Mouse (Mus musculus): ENCODE measurements around the gene Hoxb9. TPM values are rescaled to one million over a fixed set of nuclear protein-coding genes. Genes with fewer than 3 reads are reported as not detected.

Gene Hoxb9
- polyA plus RNA-seq, 1 experiment from 2014 or later, result 0.09 TPM

- Histone ChIP-seq H3K9ac (ENCODE audit: low read depth, low read length) (no peak overlapping the region), H3K9me3 (replicated peaks; ENCODE audit: control insufficient read depth, low read length) (no peaks in the 10 kb centered on the region), H3K4me2 (peak overlapping the region; percentile 40), H3K4me3 (ENCODE audit: low read depth, low read length) (peak overlapping the region; percentile 30), H3K27me3 (ENCODE audit: control insufficient read depth, insufficient read depth, low read length) (peaks cover 97% of the 10 kb centered on the region), H3K27ac (ENCODE audit: low read depth, low read length) (no peak overlapping the region), H3K36me3 (ENCODE audit: control insufficient read depth, insufficient read depth, low read length) (no peaks in the 10 kb centered on the region), H3K4me1 (ENCODE audit: control insufficient read depth, insufficient read depth, low read length) (peaks cover 5% of the 10 kb centered on the region)
- under 1% methylated on average over 57 of the region's 58 CpGs for WGBS (ENCODE audit: insufficient replicate concordance)
- ATAC-seq (replicated peaks; ENCODE audit: insufficient number of reproducible peaks, low FRiP score, low TSS enrichment), result no peak
Observed at GRCm38 (mm10) chr11:96272024-96272921, 1.0 kb downstream of the Hoxb9 start.

GRCm38 (mm10) chr11:96274428-96274827, 3.2 kb downstream of the Hoxb9 start:
- H3K4me3 ChIP-seq (ENCODE audit: low read depth, low read length), result no peak overlapping the region

GRCm38 (mm10) chr11:96275896-96276295, 4.6 kb downstream of the Hoxb9 start:
- 15% methylated on average over 4 of the region's 4 CpGs for WGBS (ENCODE audit: insufficient replicate concordance)
- peaks cover 5% of the 10 kb centered on the region for H3K4me1 ChIP-seq (ENCODE audit: control insufficient read depth, insufficient read depth, low read length)
- no peak overlapping the region for H3K4me2 ChIP-seq
- no peak overlapping the region for H3K4me3 ChIP-seq (ENCODE audit: low read depth, low read length)
- no peak overlapping the region for H3K27ac ChIP-seq (ENCODE audit: low read depth, low read length)
- H3K27me3 ChIP-seq (ENCODE audit: control insufficient read depth, insufficient read depth, low read length), result peaks cover 98% of the 10 kb centered on the region
- no peak for ATAC-seq (replicated peaks; ENCODE audit: insufficient number of reproducible peaks, low FRiP score, low TSS enrichment)
- H3K36me3 ChIP-seq (ENCODE audit: control insufficient read depth, insufficient read depth, low read length), result no peaks in the 10 kb centered on the region
- H3K9me3 ChIP-seq (replicated peaks; ENCODE audit: control insufficient read depth, low read length), result no peaks in the 10 kb centered on the region
- no peak overlapping the region for H3K9ac ChIP-seq (ENCODE audit: low read depth, low read length)

More at GRCm38 (mm10) chr11:96274428-96274827, 3.2 kb downstream of the Hoxb9 start:
- no peak overlapping the region for H3K4me2 ChIP-seq
- ATAC-seq (replicated peaks; ENCODE audit: insufficient number of reproducible peaks, low FRiP score, low TSS enrichment), result no peak
- no peaks in the 10 kb centered on the region for H3K36me3 ChIP-seq (ENCODE audit: control insufficient read depth, insufficient read depth, low read length)
- 5% methylated on average over 10 of the region's 10 CpGs for WGBS (ENCODE audit: insufficient replicate concordance)
- H3K9me3 ChIP-seq (replicated peaks; ENCODE audit: control insufficient read depth, low read length), result no peaks in the 10 kb centered on the region
- no peak overlapping the region for H3K27ac ChIP-seq (ENCODE audit: low read depth, low read length)
- peaks cover 98% of the 10 kb centered on the region for H3K27me3 ChIP-seq (ENCODE audit: control insufficient read depth, insufficient read depth, low read length)
- peaks cover 5% of the 10 kb centered on the region for H3K4me1 ChIP-seq (ENCODE audit: control insufficient read depth, insufficient read depth, low read length)
- no peak overlapping the region for H3K9ac ChIP-seq (ENCODE audit: low read depth, low read length)

DNA sequence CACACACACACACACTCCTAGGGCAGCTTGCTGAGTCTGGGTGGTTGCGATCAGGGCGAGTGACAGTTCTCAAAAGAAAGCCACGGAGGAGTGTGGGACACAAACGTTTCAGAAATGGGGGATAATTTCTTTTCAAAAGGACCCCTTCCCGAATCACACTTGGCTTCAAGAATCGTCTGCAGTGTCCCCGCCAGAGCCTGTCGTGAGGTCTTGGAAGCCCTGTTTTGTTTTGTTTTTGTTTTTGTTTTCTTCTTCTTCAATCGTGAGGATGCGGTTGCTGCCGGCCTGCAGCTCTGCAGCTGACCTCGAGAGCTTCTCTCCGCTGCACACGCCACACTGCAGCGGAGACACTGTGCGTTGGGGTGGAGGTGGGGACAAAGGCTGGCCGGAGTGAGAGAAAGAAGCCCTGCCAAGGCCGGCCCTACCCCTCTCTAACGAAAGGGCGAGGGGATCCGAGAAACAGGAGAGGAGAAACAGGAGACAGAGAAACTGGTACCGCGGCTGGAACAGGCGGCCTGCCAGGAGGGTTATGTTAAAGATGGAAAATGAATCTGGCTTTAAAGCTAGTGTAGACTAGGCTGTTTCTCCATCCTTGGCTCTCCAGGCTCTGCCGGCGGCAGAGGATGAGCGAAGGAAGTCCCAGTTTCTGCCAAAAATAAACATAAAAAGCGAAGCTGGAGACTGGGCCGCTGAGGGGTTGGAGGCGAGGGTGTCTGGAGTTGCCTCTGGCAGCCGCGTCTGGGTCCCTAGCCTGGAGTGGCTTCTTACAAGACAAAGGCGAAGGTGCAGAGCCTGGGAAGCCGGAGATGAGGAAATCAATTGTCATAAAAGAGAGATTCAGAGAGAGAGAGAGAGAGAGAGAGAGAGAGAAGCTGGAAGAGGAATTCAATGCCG, 6.1 kb downstream of the Hoxb9 start:
- no peak overlapping the region for H3K9ac ChIP-seq (ENCODE audit: low read depth, low read length)
- H3K4me2 ChIP-seq, result no peak overlapping the region
- WGBS (ENCODE audit: insufficient replicate concordance), result 1% methylated on average over 35 of the region's 35 CpGs
- peaks cover 97% of the 10 kb centered on the region for H3K27me3 ChIP-seq (ENCODE audit: control insufficient read depth, insufficient read depth, low read length)
- no peaks in the 10 kb centered on the region for H3K9me3 ChIP-seq (replicated peaks; ENCODE audit: control insufficient read depth, low read length)
- H3K4me3 ChIP-seq (ENCODE audit: low read depth, low read length), result no peak overlapping the region
- no peak for ATAC-seq (replicated peaks; ENCODE audit: insufficient number of reproducible peaks, low FRiP score, low TSS enrichment)
- H3K36me3 ChIP-seq (ENCODE audit: control insufficient read depth, insufficient read depth, low read length), result no peaks in the 10 kb centered on the region
- no peak overlapping the region for H3K27ac ChIP-seq (ENCODE audit: low read depth, low read length)
- no peaks in the 10 kb centered on the region for H3K4me1 ChIP-seq (ENCODE audit: control insufficient read depth, insufficient read depth, low read length)

- 18% methylated on average over 14 of the region's 14 CpGs for WGBS (ENCODE audit: insufficient replicate concordance)
- H3K9ac ChIP-seq (ENCODE audit: low read depth, low read length), result no peak overlapping the region
- peaks cover 4% of the 10 kb centered on the region; the same call in 1 of the 2 replicates for H3K4me1 ChIP-seq (ENCODE audit: control insufficient read depth, insufficient read depth, low read length)
- H3K27ac ChIP-seq (ENCODE audit: low read depth, low read length), result no peak overlapping the region
- ATAC-seq (replicated peaks; ENCODE audit: insufficient number of reproducible peaks, low FRiP score, low TSS enrichment), result no peak
- no peak overlapping the region for H3K4me3 ChIP-seq (ENCODE audit: low read depth, low read length)
- peaks cover 97% of the 10 kb centered on the region for H3K27me3 ChIP-seq (ENCODE audit: control insufficient read depth, insufficient read depth, low read length)
- no peaks in the 10 kb centered on the region for H3K36me3 ChIP-seq (ENCODE audit: control insufficient read depth, insufficient read depth, low read length)
- H3K4me2 ChIP-seq, result no peak overlapping the region
- no peaks in the 10 kb centered on the region for H3K9me3 ChIP-seq (replicated peaks; ENCODE audit: control insufficient read depth, low read length)
Observed at GRCm38 (mm10) chr11:96278324-96278723, 7.1 kb downstream of the Hoxb9 start.

GRCm38 (mm10) chr11:96278773-96279172, 7.5 kb downstream of the Hoxb9 start:
- no peak overlapping the region for H3K27ac ChIP-seq (ENCODE audit: low read depth, low read length)
- no peaks in the 10 kb centered on the region for H3K36me3 ChIP-seq (ENCODE audit: control insufficient read depth, insufficient read depth, low read length)
- no peaks in the 10 kb centered on the region for H3K9me3 ChIP-seq (replicated peaks; ENCODE audit: control insufficient read depth, low read length)
- under 1% methylated on average over 9 of the region's 9 CpGs for WGBS (ENCODE audit: insufficient replicate concordance)
- H3K4me2 ChIP-seq, result no peak overlapping the region
- peaks cover 97% of the 10 kb centered on the region for H3K27me3 ChIP-seq (ENCODE audit: control insufficient read depth, insufficient read depth, low read length)
- H3K4me1 ChIP-seq (ENCODE audit: control insufficient read depth, insufficient read depth, low read length), result peaks cover 4% of the 10 kb centered on the region; the same call in 1 of the 2 replicates
- H3K4me3 ChIP-seq (ENCODE audit: low read depth, low read length), result no peak overlapping the region
- no peak overlapping the region for H3K9ac ChIP-seq (ENCODE audit: low read depth, low read length)
- no peak for ATAC-seq (replicated peaks; ENCODE audit: insufficient number of reproducible peaks, low FRiP score, low TSS enrichment)

GRCm38 (mm10) chr11:96279421-96280233, 8.4 kb downstream of the Hoxb9 start:
- Histone ChIP-seq H3K4me1 (ENCODE audit: control insufficient read depth, insufficient read depth, low read length) (peaks cover 9% of the 10 kb centered on the region; the same call in 1 of the 2 replicates), H3K4me2 (no peak overlapping the region), H3K9me3 (replicated peaks; ENCODE audit: control insufficient read depth, low read length) (no peaks in the 10 kb centered on the region), H3K27me3 (ENCODE audit: control insufficient read depth, insufficient read depth, low read length) (peaks cover 97% of the 10 kb centered on the region), H3K27ac (ENCODE audit: low read depth, low read length) (no peak overlapping the region), H3K36me3 (ENCODE audit: control insufficient read depth, insufficient read depth, low read length) (no peaks in the 10 kb centered on the region), H3K4me3 (ENCODE audit: low read depth, low read length) (no peak overlapping the region), H3K9ac (ENCODE audit: low read depth, low read length) (no peak overlapping the region)
- ATAC-seq (replicated peaks; ENCODE audit: insufficient number of reproducible peaks, low FRiP score, low TSS enrichment), result no peak
- WGBS (ENCODE audit: insufficient replicate concordance), result 3% methylated on average over 31 of the region's 31 CpGs
